Mouse (Mus musculus): ENCODE measurements around the gene Gucy2e. TPM values are rescaled to one million over a fixed set of nuclear protein-coding genes. Genes with fewer than 3 reads are reported as not detected.

Gucy2e gene
- polyA plus RNA-seq, 2 experiments = not detected

GRCm38 (mm10) chr11:69269575-69269974, 32.7 kb upstream of the Gucy2e start:
- peaks cover 7% of the 10 kb centered on the region for H3K27me3 ChIP-seq (ENCODE audit: control insufficient read depth, insufficient read depth, low read length)
- DNase-seq (ENCODE audit: low read depth in 3 of 3, low spot score in 3 of 3) = peak in 2 of 3 experiments; percentile 37 to 41
- no peak overlapping the region for H3K27ac ChIP-seq
- H3K36me3 ChIP-seq (replicated peaks; ENCODE audit: control insufficient read depth, insufficient read depth, low read depth) = no peaks in the 10 kb centered on the region
- ATAC-seq (ENCODE audit: insufficient read depth) = no peak
- no peaks in the 10 kb centered on the region for H3K4me1 ChIP-seq (replicated peaks; ENCODE audit: control insufficient read depth in 2 of 2, insufficient read depth in 2 of 2, low read length in 1 of 2)
- H3K9me3 ChIP-seq (ENCODE audit: control insufficient read depth, low read length) = no peaks in the 10 kb centered on the region
- no peak overlapping the region for H3K9ac ChIP-seq (replicated peaks)
- no peak overlapping the region for H3K4me2 ChIP-seq (ENCODE audit: low read depth)
- WGBS (ENCODE audit: insufficient replicate concordance) = 11% methylated on average over 13 of the region's 13 CpGs
- TF ChIP-seq EP300 (IDR thresholded peaks at IDR 0.05; ENCODE audit: low read depth) (no peak), CTCF (IDR thresholded peaks at IDR 0.05; ENCODE audit: low read depth) (peak; percentile 80)
- no peak overlapping the region for H3K4me3 ChIP-seq (ENCODE audit: insufficient read depth in 1 of 2, low read depth in 2 of 2, low read length in 2 of 2)

- TF ChIP-seq EP300 (IDR thresholded peaks at IDR 0.05; ENCODE audit: low read depth) = no peak
- no peak for TF ChIP-seq CTCF (IDR thresholded peaks at IDR 0.05; ENCODE audit: low read depth)
- Histone ChIP-seq H3K9ac (replicated peaks) (no peak overlapping the region), H3K4me2 (ENCODE audit: low read depth) (no peak overlapping the region), H3K27me3 (ENCODE audit: control insufficient read depth, insufficient read depth, low read length) (peaks cover 7% of the 10 kb centered on the region), H3K9me3 (ENCODE audit: control insufficient read depth, low read length) (no peaks in the 10 kb centered on the region), H3K27ac (no peak overlapping the region), H3K4me1 (replicated peaks; ENCODE audit: control insufficient read depth in 2 of 2, insufficient read depth in 2 of 2, low read length in 1 of 2) (no peaks in the 10 kb centered on the region), H3K4me3 (ENCODE audit: insufficient read depth in 1 of 2, low read depth in 2 of 2, low read length in 2 of 2) (no peak overlapping the region), H3K36me3 (replicated peaks; ENCODE audit: control insufficient read depth, insufficient read depth, low read depth) (no peaks in the 10 kb centered on the region)
- 69% methylated on average over 13 of the region's 13 CpGs for WGBS (ENCODE audit: insufficient replicate concordance)
- DNase-seq (ENCODE audit: low read depth in 3 of 3, low spot score in 3 of 3) (no peak), ATAC-seq (ENCODE audit: insufficient read depth) (no peak)
Measured at GRCm38 (mm10) chr11:69268100-69268499, 31.3 kb upstream of the Gucy2e start.

GRCm38 (mm10) chr11:69267341-69267740, 30.5 kb upstream of the Gucy2e start:
- no peak overlapping the region for H3K27ac ChIP-seq
- H3K9ac ChIP-seq (replicated peaks) = no peak overlapping the region
- 31% methylated on average over 7 of the region's 7 CpGs for WGBS (ENCODE audit: insufficient replicate concordance)
- H3K4me2 ChIP-seq (ENCODE audit: low read depth) = no peak overlapping the region
- no peaks in the 10 kb centered on the region for H3K9me3 ChIP-seq (ENCODE audit: control insufficient read depth, low read length)
- no peaks in the 10 kb centered on the region for H3K36me3 ChIP-seq (replicated peaks; ENCODE audit: control insufficient read depth, insufficient read depth, low read depth)
- no peak for TF ChIP-seq EP300 (IDR thresholded peaks at IDR 0.05; ENCODE audit: low read depth)
- peak; percentile 59 for TF ChIP-seq CTCF (IDR thresholded peaks at IDR 0.05; ENCODE audit: low read depth)
- DNase-seq (ENCODE audit: low read depth in 3 of 3, low spot score in 3 of 3) (no peak), ATAC-seq (ENCODE audit: insufficient read depth) (no peak)
- H3K4me3 ChIP-seq (ENCODE audit: insufficient read depth in 1 of 2, low read depth in 2 of 2, low read length in 2 of 2) = no peak overlapping the region
- no peaks in the 10 kb centered on the region for H3K4me1 ChIP-seq (replicated peaks; ENCODE audit: control insufficient read depth in 2 of 2, insufficient read depth in 2 of 2, low read length in 1 of 2)
- peaks cover 7% of the 10 kb centered on the region for H3K27me3 ChIP-seq (ENCODE audit: control insufficient read depth, insufficient read depth, low read length)

- Histone ChIP-seq H3K4me2 (ENCODE audit: low read depth) (no peak overlapping the region), H3K9me3 (ENCODE audit: control insufficient read depth, low read length) (no peaks in the 10 kb centered on the region), H3K4me3 (ENCODE audit: insufficient read depth in 1 of 2, low read depth in 2 of 2, low read length in 2 of 2) (no peak overlapping the region), H3K36me3 (replicated peaks; ENCODE audit: control insufficient read depth, insufficient read depth, low read depth) (no peaks in the 10 kb centered on the region), H3K27me3 (ENCODE audit: control insufficient read depth, insufficient read depth, low read length) (peaks cover 7% of the 10 kb centered on the region), H3K9ac (replicated peaks) (no peak overlapping the region), H3K27ac (no peak overlapping the region), H3K4me1 (replicated peaks; ENCODE audit: control insufficient read depth in 2 of 2, insufficient read depth in 2 of 2, low read length in 1 of 2) (no peaks in the 10 kb centered on the region)
- DNase-seq (ENCODE audit: low read depth in 3 of 3, low spot score in 3 of 3) (no peak), ATAC-seq (ENCODE audit: insufficient read depth) (no peak)
- WGBS (ENCODE audit: insufficient replicate concordance) = 5% methylated on average over 10 of the region's 10 CpGs
- TF ChIP-seq EP300 (IDR thresholded peaks at IDR 0.05; ENCODE audit: low read depth) (no peak), CTCF (IDR thresholded peaks at IDR 0.05; ENCODE audit: low read depth) (no peak)
Measured at GRCm38 (mm10) chr11:69266253-69266652, 29.4 kb upstream of the Gucy2e start.

- no peaks in the 10 kb centered on the region for H3K4me1 ChIP-seq (replicated peaks; ENCODE audit: control insufficient read depth in 2 of 2, insufficient read depth in 2 of 2, low read length in 1 of 2)
- H3K36me3 ChIP-seq (replicated peaks; ENCODE audit: control insufficient read depth, insufficient read depth, low read depth) = no peaks in the 10 kb centered on the region
- no peak overlapping the region for H3K9ac ChIP-seq (replicated peaks)
- peaks cover 3% of the 10 kb centered on the region for H3K27me3 ChIP-seq (ENCODE audit: control insufficient read depth, insufficient read depth, low read length)
- no peaks in the 10 kb centered on the region for H3K9me3 ChIP-seq (ENCODE audit: control insufficient read depth, low read length)
- no peak overlapping the region for H3K4me3 ChIP-seq (ENCODE audit: insufficient read depth in 1 of 2, low read depth in 2 of 2, low read length in 2 of 2)
- TF ChIP-seq CTCF (IDR thresholded peaks at IDR 0.05; ENCODE audit: low read depth) = no peak
- no peak for TF ChIP-seq EP300 (IDR thresholded peaks at IDR 0.05; ENCODE audit: low read depth)
- no peak for DNase-seq (ENCODE audit: low read depth in 3 of 3, low spot score in 3 of 3)
- whole genome bisulfite sequencing (ENCODE audit: insufficient replicate concordance) = 58% methylated on average over 9 of the region's 9 CpGs
- ATAC-seq (ENCODE audit: insufficient read depth) = no peak
- H3K27ac ChIP-seq = no peak overlapping the region
- no peak overlapping the region for H3K4me2 ChIP-seq (ENCODE audit: low read depth)
Measured at GRCm38 (mm10) chr11:69265410-69265809, 28.6 kb upstream of the Gucy2e start.
